Mouse (Mus musculus): ENCODE measurements around the gene Hs6st2. TPM values are rescaled to one million over a fixed set of nuclear protein-coding genes. Genes with fewer than 3 reads are reported as not detected.

Gene Hs6st2
- polyA plus RNA-seq (2012; rRNA removed): 0.21 and 0.26 TPM in 2 replicates

DNA sequence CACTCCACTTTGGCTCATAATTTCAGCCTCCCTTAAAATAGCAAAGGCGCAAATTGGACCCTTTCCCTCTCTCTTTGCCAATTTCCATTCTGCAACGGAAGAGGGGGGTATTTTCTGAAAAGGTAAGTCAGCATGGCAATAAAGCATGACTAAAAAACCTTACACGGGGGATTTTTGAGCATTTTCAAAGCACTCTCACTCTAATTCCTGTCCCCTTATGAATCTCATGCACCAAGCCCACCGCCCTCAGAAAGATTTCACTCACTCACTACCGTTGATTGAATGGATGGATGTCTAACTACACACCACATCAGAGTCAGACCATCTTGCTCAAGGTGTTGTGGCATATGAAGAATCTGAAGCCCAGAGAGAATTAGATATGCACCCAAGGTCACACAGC is at the start of gene Hs6st2:
Gene Hs6st2 (minus strand): TSS at position 101 of the 400 bp plus-strand sequence.

Other genes starting within 250 kb of the Hs6st2 start
- not detected in 2 replicates for gene Usp26, start 119.4 kb upstream of the Hs6st2 start, polyA plus RNA-seq (2012; rRNA removed)